Mouse (Mus musculus): Measurements from ENCODE around the gene Vcp.

DNA sequence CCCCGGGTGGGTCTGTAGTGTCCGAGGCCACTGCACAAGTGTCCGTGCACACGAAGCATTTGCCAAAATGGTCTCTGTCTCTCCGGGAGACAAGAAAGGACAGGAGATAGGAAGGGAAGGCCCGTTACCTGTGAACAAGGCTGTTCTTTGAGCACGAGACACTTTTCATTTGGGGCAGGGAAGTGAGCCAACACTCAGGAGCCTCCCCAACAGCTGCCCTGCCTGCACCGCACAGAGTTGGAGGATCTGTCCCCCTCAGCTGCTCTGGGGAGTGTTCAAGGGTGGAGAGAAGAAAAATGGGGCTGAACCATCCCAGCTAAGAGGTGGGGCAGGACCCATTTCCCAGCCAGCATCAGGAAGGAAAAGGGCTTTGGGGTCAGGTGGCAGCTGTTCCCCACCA is 42.3 kb downstream of the Vcp start:
- no peak for TF ChIP-seq CTCF (IDR thresholded peaks at IDR 0.05; ENCODE audit: extremely low read depth, insufficient read depth, insufficient read length, insufficient replicate concordance)
- no peak for TF ChIP-seq POLR2A (IDR thresholded peaks at IDR 0.05; ENCODE audit: low read depth, low read length)

Measured in spleen, adult 2 months (tissue).